Mouse (Mus musculus): ENCODE data around the gene B3gnt7.
"Not testable (repeated sequence)": the region's sequence is repeated elsewhere in the genome, so short reads cannot be mapped to it uniquely, and the experiment has no call there.

Gene B3gnt7

DNA sequence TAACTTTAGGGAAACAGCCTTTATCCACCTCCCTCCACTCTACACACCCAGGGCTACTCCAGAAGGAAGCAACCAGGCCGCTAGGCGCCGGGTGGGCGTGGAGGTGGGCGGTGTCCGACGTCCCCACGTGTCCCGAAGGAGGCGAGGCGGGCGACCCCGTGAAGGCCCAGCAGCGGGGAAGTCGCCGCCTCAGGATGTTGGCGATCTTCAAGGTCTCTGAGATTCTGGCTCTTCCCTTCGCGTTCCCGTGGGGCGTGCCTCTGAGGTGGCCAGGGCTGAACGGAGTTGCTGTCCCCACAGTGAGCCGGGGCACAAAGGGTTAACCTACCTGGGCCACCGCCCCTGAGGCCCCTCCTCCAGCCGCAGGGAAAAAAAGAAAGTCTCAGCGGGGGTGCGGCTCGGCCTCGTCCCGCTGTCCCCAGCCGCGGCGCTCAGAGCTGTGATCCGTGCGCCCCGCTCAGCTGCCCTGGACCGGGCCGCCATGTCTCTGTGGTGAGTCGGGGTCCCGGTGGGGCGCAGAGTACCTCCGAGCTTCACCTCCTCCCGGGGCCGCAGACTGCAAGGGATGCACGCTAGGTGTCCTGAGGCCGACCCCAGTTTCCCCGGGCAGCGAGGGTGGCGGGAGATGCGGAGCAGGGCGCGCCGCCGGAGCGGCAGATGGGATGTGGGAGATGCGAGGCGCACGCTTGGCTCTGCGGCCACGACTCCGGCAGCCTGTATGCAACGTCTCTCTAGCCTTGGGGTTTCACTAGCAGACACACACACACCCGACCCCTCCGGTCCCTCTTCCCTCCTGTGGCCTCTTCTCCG is 636 bp downstream of the B3gnt7 start:
- peak; percentile 90 for DNase-seq

DNA sequence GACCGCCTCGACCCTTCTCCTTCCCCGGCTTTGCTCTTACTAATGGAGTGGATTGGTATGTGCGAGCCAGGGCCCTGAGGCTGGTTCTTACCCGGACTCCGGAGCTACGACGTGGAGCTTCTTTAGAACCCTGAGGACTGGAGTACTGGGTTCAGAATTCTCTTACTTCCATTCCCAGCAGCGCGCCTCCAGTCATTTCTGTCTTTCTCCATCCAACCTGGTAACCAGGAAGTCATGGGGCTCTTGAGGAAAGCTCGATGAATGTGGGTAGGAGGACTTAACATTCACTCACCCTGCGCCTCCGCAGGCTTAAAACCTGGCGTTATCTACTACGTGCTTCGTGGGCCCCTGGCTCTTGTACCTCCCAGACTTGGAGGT is 1.2 kb downstream of the B3gnt7 start:
- DNase-seq: no peak

DNA sequence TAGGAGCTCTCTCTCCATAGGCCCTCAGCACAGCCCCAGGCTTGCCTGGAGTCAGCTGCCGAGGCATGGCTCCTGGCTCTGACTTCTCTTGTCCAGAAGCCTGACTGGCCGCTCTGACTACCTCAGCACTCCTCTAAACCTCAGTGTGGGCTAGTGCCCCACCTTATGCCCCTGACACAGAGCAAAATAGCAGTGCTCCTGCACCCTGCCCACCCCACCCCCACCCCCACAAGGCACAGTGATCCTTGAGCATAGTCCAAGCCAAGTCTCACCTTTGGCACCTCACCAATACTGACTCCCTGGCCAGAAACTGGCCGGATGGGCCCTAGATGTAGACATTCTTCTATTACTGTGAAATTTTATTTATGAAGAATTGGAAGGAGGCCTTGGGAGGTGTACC is 4.1 kb downstream of the B3gnt7 start:
- peak; percentile 58 for DNase-seq

DNA sequence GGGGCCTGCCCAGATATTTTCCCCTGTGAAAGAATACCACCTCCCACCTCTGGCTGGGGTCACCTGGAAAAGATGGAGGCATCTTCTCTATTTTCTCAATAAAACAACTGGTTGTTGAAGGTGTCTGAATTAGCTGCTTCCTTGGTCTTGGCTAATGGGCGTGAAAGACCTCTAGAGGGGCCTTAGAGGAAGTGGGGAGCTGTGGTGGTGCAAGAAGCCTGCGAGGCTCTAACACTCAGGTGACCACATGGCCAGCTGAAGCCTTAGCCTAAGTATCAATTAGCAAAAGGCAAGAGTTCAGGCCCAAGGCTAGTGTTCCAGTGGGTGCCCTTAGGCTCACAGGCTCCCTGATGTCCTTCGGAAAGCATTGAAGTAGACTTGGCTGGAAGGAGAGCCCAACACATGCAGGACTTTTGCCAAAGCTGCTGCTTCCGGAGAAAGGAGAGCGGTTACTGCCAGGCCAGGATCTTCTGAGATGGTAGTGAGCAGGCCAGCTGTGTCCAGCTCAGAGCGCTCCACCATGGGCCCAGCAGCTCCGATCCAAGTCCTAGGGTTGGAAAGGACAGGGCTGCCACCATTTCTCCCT is 4.6 kb downstream of the B3gnt7 start:
- no peak for DNase-seq

DNA sequence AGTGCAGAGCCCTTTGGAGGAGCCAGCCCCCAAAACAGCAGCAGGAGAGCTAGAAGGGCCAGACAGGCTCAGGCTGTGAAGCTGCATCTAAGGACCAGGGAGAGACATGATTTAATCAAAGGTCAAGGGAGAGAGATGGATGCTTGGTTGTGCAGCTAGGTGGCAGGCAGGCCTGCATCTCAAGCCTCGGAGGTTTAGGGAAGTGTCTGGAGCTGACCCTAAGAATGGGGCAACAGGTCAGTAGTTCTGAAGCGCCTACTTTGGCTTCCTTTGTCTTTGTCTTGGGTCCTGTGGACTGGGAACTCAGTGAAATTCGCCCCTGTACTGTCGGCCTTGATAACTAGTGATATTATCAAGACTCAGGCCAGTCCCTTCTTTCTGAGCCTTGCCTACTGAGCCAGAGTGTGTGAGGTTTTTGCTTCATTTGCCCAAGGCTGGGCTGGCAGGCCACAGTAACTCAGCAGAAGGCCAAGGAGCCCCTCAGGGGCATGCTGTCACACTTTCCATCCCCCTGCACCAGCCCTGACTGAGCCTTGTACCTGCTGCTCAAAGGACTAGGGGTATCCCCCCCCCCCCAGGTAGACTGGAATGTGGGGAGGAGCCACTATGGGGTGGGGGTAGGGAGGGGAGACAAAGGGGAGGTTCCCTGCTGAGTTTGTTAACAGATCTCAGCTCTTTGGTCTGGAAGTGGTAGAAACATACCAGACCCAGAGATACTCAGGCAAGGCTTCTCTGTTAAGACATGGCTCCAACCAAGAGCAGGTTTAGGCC is 5.4 kb downstream of the B3gnt7 start:
- DNase-seq: peak; percentile 52

DNA sequence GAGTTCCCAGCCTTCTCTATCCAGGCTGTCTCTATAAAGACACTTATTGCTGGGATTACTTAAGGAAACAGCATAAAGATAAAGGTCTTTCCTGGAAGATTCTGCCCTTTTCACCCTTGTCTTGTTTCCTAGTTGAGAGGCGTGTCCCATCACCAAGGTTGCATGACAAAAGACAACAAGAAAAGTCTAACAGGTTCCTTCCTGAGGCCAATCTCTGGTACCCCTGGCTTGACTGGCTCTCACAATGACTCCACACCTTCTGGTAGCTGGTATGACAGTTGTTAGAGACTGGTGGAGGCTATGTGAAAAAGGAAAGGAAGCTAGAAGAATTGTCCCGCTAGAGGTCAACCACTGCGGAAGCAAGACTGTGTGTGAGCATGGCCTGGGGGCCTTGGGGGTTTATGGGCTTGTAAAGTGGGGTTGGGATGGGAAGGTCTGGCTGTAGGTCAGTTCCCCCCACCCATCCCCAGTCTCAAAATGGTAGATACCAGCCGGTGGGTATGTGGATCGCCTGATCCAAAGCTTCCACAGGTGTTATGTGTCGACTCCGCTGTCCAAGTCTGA is 6.7 kb downstream of the B3gnt7 start:
- no peak for DNase-seq

DNA sequence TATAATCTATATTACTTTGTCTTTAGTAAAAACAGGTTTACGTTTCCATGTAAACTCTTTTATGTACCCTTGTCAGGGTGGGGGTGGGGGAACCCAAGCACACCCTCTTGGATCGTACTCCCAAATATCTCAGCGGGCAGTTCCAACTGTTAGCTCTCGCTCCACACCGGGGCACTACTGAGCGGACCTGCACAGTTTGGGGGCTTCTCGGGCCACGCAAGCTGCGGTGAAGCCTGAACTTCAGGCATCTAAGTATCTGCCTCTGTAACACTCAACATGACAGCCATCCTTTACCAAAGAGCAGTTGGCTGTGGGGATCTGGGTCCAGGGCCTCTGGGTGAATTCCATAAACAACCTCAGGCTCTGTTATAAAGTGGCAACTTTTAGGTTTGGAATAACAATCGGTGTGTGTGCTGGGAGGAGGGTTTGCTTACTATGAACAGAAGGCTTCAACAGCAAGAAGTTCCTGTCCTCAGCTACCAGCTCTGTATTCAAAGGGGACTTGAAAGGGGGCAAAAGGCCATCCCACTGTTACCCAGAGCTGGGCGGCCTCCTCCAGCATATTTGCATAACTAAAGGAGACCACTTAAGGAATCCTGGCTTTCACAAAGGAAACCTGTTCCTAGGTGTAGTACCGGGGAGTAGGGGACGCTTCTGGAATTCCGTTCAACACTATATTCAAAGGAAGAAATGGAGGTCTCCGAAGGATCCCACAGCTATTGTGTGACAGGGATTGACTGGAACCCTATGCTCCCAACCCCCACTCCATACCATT is 8.1 kb downstream of the B3gnt7 start:
- DNase-seq: no peak

DNA sequence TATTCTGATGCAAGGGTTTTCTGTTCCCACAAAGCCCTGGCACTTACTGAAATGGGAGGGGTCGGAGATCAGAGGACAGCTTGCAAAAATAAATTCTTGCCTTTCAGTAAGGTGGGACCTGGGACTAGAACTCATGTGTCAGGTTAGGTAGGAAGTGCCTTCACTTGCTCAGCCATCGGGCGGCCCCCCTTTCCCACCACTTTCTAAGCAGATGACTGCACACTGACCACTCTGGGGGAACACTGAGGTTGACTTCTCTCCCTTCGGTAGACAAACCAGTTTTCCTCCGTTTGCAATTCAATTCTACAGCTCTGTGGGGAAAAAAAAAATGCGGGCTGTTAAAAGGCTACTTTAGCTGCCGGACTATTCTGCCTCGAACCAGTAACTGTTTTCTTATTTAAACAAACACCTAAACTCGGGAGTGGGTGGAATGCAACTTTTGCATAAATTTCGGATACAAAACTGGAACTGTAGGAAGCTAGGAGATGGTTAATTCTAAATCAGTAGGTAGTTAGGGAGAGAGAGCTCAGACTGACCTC is 8.9 kb downstream of the B3gnt7 start:
- no peak for DNase-seq

DNA sequence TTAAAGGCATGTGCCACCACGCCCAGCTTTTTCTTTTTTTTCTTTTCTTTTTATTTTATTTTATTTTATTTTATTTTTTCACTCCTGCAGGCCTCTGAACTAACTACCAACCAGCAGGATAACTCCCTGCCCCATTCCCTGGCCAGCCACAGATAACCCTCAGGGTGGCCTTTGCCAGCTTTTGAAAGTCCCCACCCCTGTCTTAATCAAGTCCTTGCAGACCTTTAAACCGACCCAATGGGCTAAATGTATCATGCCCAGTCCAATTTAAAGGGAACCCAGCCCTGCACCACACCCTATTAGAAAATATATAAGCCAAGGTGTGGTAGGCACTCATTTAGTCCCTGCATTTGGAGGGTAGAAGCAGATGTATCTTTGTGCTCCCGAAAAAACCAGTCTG is 9.6 kb downstream of the B3gnt7 start:
- no peak for DNase-seq

DNA sequence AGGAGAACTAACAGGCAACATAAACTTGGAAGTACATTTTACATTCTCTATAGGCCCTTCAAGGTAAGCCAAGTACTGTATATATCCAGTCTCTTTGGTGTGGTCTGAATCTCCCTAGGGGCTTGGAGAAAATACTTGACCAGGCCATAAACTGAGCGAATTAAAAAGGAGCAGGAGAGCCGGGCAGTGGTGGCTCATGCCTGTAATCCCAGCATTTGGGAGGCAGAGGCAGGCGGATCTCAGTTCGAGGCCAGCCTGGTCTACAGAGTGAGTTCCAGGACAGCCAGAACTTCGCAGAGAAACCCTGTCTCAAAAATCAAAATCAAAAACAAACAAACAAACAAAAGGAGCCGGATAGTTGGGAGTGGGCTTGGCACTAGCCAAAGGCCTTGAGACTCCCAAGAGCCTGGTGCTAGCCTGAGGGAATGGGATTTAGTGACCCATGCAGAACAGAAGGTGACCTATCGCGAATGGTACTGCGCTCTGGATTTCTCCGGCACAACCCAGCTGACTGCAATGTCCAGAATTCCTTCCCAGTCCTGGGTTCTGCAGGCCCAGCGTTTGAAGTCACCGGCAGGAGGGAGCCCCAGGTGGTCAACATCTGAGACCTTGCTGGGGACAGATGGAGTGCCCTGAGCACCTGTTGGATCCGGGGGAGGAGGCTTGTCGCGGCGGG is 10.6 kb downstream of the B3gnt7 start:
- DNase-seq: no peak

DNA sequence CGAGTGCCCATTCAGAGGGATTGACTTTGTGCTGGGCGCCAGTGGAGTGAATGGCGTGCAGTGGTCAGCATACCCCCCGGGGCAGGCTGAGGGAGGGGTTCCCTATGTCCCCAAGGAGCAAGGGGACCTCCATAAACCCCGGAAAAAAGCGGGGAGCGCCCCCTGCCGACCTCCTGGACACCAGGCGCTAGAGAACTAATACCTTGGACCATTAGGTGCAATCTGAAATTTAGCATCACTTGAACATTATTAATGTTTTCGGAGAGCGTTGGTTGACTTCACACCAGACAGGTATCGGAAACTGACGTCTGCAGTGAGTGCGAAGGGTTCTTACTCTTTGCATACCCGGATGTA is 11.1 kb downstream of the B3gnt7 start:
- peak; percentile 75 for DNase-seq

DNA sequence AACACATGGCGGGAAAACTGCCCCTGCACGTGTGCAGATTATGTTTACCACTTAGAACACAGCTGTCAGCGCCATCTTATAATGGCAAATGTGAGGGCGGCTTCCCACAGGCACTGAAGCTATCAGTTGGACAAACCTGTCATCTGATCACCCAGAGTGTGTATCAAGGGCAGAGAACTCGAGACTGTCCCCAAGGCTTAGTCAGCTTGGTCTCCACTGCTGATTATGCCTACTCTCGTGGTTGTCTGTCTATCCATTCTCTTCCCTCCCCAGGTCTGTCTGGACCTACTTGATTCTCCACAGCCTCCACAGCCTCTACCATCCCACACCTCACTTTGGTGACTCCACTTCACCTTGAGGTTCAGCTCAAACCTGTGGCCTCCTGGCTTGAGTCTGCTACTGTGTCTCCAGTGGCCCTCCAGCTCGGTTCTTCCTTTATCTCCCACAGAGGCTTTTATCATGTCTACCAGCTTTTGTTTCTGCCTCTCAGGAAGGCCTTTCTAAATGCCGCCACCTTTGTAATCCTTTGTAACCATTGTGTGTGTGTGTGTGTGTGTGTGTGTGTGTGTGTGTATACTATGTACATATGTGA is 18.3 kb downstream of the B3gnt7 start:
- no peak for DNase-seq

DNA sequence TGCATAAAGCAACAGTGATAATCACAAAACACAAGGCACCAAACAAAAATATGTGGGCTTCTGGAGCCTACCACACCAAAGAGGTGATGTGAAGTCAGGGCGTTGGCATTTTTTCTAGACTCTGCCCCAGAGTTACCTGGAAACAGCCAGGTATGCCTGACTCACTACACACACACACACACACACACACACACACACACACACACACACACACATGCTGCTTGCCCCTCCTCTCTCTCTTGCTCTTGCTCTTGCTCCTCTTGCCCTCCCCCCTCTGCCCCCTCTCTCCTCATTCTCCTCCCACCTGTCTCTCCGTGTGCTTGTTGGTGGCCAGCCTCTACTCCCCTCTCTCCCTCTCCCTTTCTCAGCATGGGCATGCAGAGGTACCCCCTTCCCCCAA is 33.7 kb downstream of the B3gnt7 start:
- no peak for DNase-seq

DNA sequence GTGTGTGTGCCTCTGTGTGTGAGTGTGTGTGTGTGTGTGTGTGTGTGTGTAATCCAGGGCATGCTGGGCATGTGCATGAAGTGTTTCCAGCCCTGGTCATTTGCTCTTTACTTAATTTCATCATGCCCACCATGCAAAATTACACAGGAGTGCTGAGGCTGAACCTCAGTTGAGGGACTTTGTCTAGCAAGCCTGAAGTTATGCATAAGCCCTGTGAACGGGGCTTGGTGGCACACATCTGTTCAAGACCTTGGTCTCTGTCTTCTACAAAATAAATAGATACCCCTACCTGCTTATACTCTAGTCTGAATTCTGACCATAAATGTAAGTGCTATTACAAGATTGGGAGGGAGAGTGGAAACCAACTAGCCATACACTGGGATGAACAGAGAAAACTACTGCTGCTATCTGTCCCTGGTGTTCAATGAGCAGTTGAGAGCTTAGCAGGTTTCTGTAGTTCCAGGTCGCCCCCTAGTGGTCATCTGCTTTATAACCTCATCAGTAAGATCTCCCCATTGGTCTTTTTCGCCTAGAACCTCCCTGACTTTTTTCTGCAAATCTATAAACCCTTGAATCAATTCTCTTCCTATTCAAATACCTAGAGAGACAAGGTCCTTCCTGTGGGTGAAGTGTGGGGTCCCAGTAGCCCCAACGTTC is 36.7 kb downstream of the B3gnt7 start:
- DNase-seq: peak; percentile 89

DNA sequence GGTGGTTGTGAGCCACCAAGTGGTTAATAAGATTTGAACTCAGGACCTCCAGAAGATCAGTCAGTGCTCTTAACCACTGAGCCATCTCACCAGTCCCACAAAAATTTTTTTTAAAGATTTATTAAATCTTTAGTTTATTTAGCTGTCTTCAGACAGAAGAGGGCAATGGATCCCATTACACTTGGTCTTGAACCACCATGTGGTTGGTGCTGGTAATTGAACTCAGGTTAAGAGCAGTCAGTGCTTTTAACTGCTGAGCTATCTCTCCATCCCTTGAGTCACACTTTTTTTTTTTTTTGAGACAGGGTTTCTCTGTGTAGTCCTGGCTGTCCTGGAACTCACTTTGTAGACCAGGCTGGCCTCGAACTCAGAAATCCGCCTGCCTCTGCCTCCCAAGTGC is 38.5 kb downstream of the B3gnt7 start:
- not testable (repeated sequence) for DNase-seq

DNA sequence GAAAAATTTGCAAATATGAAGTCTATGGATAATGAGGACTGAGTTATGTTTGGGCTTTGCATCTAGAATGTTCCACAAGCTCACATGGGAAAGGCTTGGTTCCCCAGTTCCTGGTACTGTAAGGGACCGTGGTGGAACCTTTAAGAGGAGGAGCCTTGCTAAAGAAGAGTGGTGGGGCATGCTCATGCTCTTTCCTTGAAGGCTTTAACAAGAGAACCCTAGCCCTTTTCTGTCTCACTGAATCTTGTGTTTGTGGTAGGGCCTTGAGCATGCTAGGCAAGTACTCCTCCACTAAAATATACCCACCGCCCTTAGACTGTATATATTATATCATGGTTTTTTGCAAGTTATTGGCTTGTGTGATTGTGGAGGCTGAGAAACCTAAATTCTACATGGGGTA is 39.7 kb downstream of the B3gnt7 start:
- no peak for DNase-seq

DNA sequence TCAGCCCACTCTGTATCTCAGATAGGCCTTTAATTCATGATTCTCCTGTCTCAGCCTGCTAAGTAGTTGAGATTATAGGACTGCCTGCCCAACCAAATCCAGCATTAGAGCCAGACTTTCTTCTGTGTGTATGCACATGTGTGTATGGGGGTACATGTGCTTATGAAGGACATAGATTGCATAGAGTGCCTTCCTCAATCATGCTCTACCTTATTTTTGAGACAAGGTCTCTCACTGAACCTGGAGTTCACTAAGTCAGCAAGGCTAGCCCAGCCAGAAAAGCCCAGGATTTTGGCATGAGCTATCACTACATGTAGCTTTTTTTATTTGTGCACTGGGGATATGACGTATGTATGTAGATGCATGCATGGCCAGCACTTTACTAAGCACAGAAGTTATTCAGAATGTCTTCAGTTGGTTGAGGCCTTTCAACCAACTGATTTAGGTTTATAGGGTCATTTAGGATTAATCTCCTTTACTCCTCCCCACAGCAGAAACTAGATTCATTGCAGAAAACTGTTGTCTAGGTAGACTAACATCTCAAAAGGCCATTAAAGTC is 40.5 kb downstream of the B3gnt7 start:
- DNase-seq: no peak

DNA sequence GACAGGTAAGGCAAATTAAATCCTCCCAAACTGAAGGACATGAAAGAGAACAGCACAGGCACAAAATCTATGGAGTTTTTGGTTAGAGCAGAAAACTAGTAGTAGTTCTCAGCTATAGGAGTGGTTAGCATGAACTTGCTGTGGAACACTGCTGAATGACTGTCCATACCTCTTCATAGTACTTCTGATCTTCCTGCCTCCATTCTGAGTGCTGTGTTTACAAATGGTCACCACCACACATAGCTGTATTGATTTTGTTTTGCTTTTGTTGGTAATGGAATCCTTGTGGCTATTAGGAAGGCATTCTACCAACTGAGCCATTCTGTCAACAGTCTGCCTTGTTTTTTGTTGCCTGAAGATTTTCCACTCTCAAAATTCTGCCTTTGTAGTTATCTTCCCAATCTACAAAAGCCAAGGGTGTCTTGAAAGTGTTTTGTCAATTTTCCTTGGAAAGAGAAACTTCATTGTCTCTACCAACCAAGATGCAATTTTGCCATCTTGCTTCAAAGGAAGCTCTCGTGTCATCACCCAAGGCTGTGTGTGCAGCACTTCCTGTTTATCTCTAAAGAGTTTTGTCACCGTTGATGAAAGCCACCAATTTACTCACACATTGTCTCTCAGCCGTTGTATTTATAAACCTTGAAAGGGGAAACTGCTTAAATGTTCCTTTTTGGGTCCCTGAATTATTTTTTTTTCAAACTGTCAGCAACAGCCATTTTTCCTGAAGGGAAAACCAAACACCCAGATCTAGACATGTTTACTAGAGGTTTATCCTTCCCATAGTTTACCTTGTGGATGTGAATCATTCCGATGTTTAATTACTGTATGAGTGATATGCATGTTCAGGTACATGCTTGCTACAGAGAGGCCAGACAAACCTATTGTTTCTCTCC is 41.6 kb downstream of the B3gnt7 start:
- DNase-seq: no peak

DNA sequence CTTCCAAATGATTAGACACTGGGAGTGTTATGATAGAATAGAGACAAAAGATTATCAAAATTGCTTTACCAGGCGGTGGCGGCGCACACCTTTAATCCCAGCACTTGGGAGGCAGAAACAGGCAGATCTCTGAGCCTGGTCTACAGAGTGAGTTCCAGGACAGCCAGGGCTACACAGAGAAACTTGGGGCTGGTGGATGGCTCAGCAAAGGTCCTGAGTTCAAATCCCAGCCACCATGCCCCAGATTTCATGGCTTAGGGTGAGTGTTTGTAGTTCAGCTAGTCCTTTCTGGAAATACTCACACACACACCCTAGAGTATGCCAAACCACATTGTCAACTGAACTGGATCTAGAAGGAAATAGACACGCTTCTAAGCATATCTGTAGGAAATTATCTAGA is 42.4 kb downstream of the B3gnt7 start:
- DNase-seq: no peak

DNA sequence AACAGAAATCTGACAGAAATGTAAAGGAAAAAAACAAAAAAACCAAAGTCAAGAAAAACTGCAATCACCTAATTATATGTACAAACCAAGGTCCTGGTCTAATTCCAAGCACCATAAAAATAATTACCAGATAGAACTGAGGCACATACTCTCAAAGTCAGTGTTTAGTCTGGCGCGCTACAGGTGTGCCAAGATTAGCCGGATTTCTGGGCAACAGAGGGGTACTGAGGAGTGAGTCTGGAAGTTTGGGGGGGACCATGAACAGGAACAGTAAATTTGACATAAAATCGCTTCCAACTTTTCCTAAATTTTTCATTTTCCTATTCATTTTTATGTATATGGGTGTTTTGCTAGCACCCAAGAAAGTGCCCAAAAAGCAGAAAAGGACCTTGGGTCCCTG is 43.3 kb downstream of the B3gnt7 start:
- no peak for DNase-seq
